Comparison of ENCODE assay signal across 8 mouse cellular contexts in genomic region chr7:19265928-19266822, GRCm38 (mm10). TPM values are rescaled to one million over a fixed set of nuclear protein-coding genes. Genes with fewer than 3 reads are reported as not detected.
A peak's percentile ranks its signal among the peaks of the same experiment; 100 is the strongest.
DNase-seq lines count a peak whose midpoint lies in the region; ATAC-seq and TF ChIP-seq lines count a peak whose summit lies in the region.

No protein-coding gene starts in this region.

- H3K36me3 ChIP-seq in hindbrain, embryonic 12.5 days, result peaks cover 39% of the 10 kb centered on the region

- peaks cover 25% of the 10 kb centered on the region for H3K4me1 ChIP-seq in lung, adult 2 months (ENCODE audit: control insufficient read depth, insufficient read depth, low read length)
- H3K4me1 ChIP-seq in hindbrain, embryonic 12.5 days, result peaks cover 34% of the 10 kb centered on the region

- no peak for TF ChIP-seq CTCF in lung, adult 2 months (IDR thresholded peaks at IDR 0.05; ENCODE audit: insufficient read depth, low read length)

- H3K27ac ChIP-seq in hindbrain, embryonic 12.5 days, result no peak overlapping the region

- WGBS in lung, adult 2 months, result 43% methylated on average over 10 of the region's 10 CpGs
- WGBS in large intestine, adult 2 months, result 17% methylated on average over 10 of the region's 10 CpGs
- 90% methylated on average over 10 of the region's 10 CpGs for WGBS in hindbrain, embryonic 12.5 days

- H3K27me3 ChIP-seq in hindbrain, embryonic 12.5 days, result no peaks in the 10 kb centered on the region

- peak; percentile 69 for ATAC-seq in erythroid progenitor cell, adult 5-6 weeks (replicated peaks; ENCODE audit: low FRiP score, poor library complexity, severe bottlenecking)
- ATAC-seq in hindbrain, embryonic 12.5 days (ENCODE audit: low FRiP score), result no peak

- H3K9me3 ChIP-seq in hindbrain, embryonic 12.5 days (replicated peaks), result no peaks in the 10 kb centered on the region

- DNase-seq in lung, adult 18-20 months, result peak; percentile 67 to 70
- no peak for DNase-seq in lung, adult 2 months
- peak; percentile 92 for DNase-seq in large intestine, adult 2 months (ENCODE audit: low read depth, low spot score)
- DNase-seq in naive thymus-derived CD4-positive, alpha-beta T cell, adult 2 months (ENCODE audit: low read depth), result peak; percentile 63
- DNase-seq in right cerebral cortex, postnatal 4 days, result no peak
- no peak for DNase-seq in gastrocnemius, postnatal 10 days

- no peak overlapping the region; the same call in 1 of the 2 replicates for H3K9ac ChIP-seq in hindbrain, embryonic 12.5 days

- no peak for TF ChIP-seq POLR2A in lung, adult 2 months (IDR thresholded peaks at IDR 0.05; ENCODE audit: borderline replicate concordance, extremely low read depth, low read depth, low read length)

- no peak overlapping the region for H3K4me3 ChIP-seq in lung, adult 2 months (replicated peaks; ENCODE audit: extremely low read depth, low read depth, low read length)
- no peak overlapping the region for H3K4me3 ChIP-seq in hindbrain, embryonic 12.5 days

- no peak overlapping the region for H3K4me2 ChIP-seq in hindbrain, embryonic 12.5 days (replicated peaks)

RNA-seq across cellular contexts. Expression of gene Vasp, which starts 5.4 kb away (rescaled TPM):
- polyA plus RNA-seq in lung, adult 2 months (2012; rRNA removed), result 194 TPM in 2 replicates
- 34.0 and 58.7 TPM in 2 replicates for total RNA-seq in erythroid progenitor cell, adult 5-6 weeks (2015; ENCODE audit: low replicate concordance)
- 17.9 and 26.7 TPM in 2 replicates for total RNA-seq in erythroid progenitor cell, adult 5-6 weeks (2017; ENCODE audit: low replicate concordance)
- 241 and 341 TPM in 2 replicates for polyA plus RNA-seq in large intestine, adult 2 months (2012; rRNA removed)
- 10 to 100 TPM; 35.7 to 53.5 TPM for total RNA-seq in gastrocnemius, postnatal 10 days (2021)
- 52.7 and 60.3 TPM in 2 replicates for polyA plus RNA-seq in hindbrain, embryonic 12.5 days (2016; fragmentation: Nextera tagmentation; extraction: Ambion mirVana)

RNA-seq across cellular contexts. Expression of gene Ppm1n, which starts 13.7 kb away (rescaled TPM):
- 0.23 and 0.36 TPM in 2 replicates for polyA plus RNA-seq in lung, adult 2 months (2012; rRNA removed)
- total RNA-seq in erythroid progenitor cell, adult 5-6 weeks (2015; ENCODE audit: low replicate concordance), result not detected in 2 replicates
- total RNA-seq in erythroid progenitor cell, adult 5-6 weeks (2017; ENCODE audit: low replicate concordance), result not detected in 2 replicates
- polyA plus RNA-seq in large intestine, adult 2 months (2012; rRNA removed), result 0.33 and 1.3 TPM in 2 replicates
- total RNA-seq in gastrocnemius, postnatal 10 days (2021), result not detected
- polyA plus RNA-seq in hindbrain, embryonic 12.5 days (2016; fragmentation: Nextera tagmentation; extraction: Ambion mirVana), result 0.17 TPM in 1 of 2 replicates, not detected in the other

RNA-seq across cellular contexts. Expression of gene Rtn2, which starts 16.2 kb away (rescaled TPM):
- 56.3 and 76.2 TPM in 2 replicates for polyA plus RNA-seq in lung, adult 2 months (2012; rRNA removed)
- total RNA-seq in erythroid progenitor cell, adult 5-6 weeks (2015; ENCODE audit: low replicate concordance), result 4.0 TPM in 1 of 2 replicates, not detected in the other
- not detected in 2 replicates for total RNA-seq in erythroid progenitor cell, adult 5-6 weeks (2017; ENCODE audit: low replicate concordance)
- 12.7 and 18.9 TPM in 2 replicates for polyA plus RNA-seq in large intestine, adult 2 months (2012; rRNA removed)
- 100 to 1,000 TPM; 669 to 730 TPM for total RNA-seq in gastrocnemius, postnatal 10 days (2021)
- 67.8 and 68.0 TPM in 2 replicates for polyA plus RNA-seq in hindbrain, embryonic 12.5 days (2016; fragmentation: Nextera tagmentation; extraction: Ambion mirVana)

RNA-seq across cellular contexts. Expression of gene Opa3, which starts 38.0 kb away (rescaled TPM):
- polyA plus RNA-seq in lung, adult 2 months (2012; rRNA removed), result 24.6 and 27.6 TPM in 2 replicates
- 19.8 and 25.6 TPM in 2 replicates for total RNA-seq in erythroid progenitor cell, adult 5-6 weeks (2015; ENCODE audit: low replicate concordance)
- total RNA-seq in erythroid progenitor cell, adult 5-6 weeks (2017; ENCODE audit: low replicate concordance), result 20.0 and 22.7 TPM in 2 replicates
- 33.6 and 36.3 TPM in 2 replicates for polyA plus RNA-seq in large intestine, adult 2 months (2012; rRNA removed)
- total RNA-seq in gastrocnemius, postnatal 10 days (2021), result 10 to 100 TPM; 36.9 to 37.8 TPM
- 41.1 and 41.7 TPM in 2 replicates for polyA plus RNA-seq in hindbrain, embryonic 12.5 days (2016; fragmentation: Nextera tagmentation; extraction: Ambion mirVana)

RNA-seq across cellular contexts. Expression of gene Fosb, which starts 43.7 kb away (rescaled TPM):
- 4.0 and 4.6 TPM in 2 replicates for polyA plus RNA-seq in lung, adult 2 months (2012; rRNA removed)
- total RNA-seq in erythroid progenitor cell, adult 5-6 weeks (2015; ENCODE audit: low replicate concordance), result 6.3 and 7.9 TPM in 2 replicates
- 1.3 and 3.3 TPM in 2 replicates for total RNA-seq in erythroid progenitor cell, adult 5-6 weeks (2017; ENCODE audit: low replicate concordance)
- 1.4 and 6.2 TPM in 2 replicates for polyA plus RNA-seq in large intestine, adult 2 months (2012; rRNA removed)
- 1 to 10 TPM in 1 of 2 experiments, under 1 TPM in 1; 0.80 to 1.7 TPM for total RNA-seq in gastrocnemius, postnatal 10 days (2021)
- 0.10 TPM in 1 of 2 replicates, not detected in the other for polyA plus RNA-seq in hindbrain, embryonic 12.5 days (2016; fragmentation: Nextera tagmentation; extraction: Ambion mirVana)

Comparison
In these comparisons a context has a peak if more than half of its experiments do, and no peak if none do; other contexts are left out.
1. DNase-seq: peak in lung, adult 18-20 months (2 of 2), large intestine, adult 2 months (single experiment) and naive thymus-derived CD4-positive, alpha-beta T cell, adult 2 months (single experiment); none in lung, adult 2 months (single experiment), right cerebral cortex, postnatal 4 days (single experiment) and gastrocnemius, postnatal 10 days (single experiment).